Mouse (Mus musculus): ENCODE results near the gene Fyco1.
"Not testable (repeated sequence)": the region's sequence is repeated elsewhere in the genome, so short reads cannot be mapped to it uniquely, and the experiment has no call there.

The Fyco1 gene

DNA sequence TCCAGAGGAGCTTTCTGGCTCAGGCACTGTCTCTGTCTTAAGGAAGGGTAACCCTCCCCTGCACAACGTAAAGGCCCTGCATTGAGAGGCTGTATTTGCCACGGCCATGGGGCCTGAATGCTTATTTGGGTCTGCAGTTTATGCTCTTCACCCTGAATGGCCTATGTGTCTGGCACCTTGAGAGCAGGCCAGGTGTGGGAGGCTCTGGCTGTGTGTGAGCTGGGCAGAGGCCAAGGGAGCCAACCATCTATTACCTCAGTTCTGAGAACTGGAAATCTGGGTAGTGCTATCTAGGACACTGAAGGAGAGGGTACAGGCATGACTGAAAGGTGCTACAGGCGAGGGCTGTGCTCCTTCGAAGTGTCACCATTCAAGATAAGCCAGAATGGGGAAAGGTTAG, 36.9 kb downstream of the Fyco1 start:
- no peak for DNase-seq (ENCODE audit: low spot score in 2 of 2)

- no peak for DNase-seq (ENCODE audit: low spot score in 2 of 2)
Measured at GRCm38 (mm10) chr9:123814326-123814725, 37.4 kb downstream of the Fyco1 start.

GRCm38 (mm10) chr9:123811831-123812230, 39.9 kb downstream of the Fyco1 start:
- no peak for DNase-seq (ENCODE audit: low spot score in 2 of 2)

DNA sequence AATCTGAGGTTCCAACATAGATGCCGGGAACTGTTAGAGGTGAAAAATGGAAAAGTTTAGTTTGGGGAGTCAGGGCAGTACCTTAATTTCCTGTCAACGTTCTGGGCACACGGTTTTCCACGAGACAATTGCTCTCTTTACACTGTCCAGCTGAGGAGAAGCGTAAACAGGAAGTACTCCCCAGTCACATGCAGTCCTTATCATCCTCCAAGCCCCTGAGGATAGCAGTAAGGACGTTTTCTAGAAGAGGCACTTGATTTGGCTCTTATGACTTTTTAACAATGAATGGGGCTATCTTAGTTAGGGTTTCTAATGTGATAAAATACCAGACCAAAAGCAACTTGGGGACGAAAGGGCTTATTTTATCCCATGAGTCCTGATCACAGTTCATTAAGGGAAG, 43.1 kb downstream of the Fyco1 start:
- no peak for DNase-seq (ENCODE audit: low spot score in 2 of 2)

GRCm38 (mm10) chr9:123806267-123806666, 45.4 kb downstream of the Fyco1 start, which contains the start of gene Cxcr6:
Cxcr6 (plus strand) TSS chr9:123806475.
- no peak for DNase-seq (ENCODE audit: low spot score in 2 of 2)

DNA sequence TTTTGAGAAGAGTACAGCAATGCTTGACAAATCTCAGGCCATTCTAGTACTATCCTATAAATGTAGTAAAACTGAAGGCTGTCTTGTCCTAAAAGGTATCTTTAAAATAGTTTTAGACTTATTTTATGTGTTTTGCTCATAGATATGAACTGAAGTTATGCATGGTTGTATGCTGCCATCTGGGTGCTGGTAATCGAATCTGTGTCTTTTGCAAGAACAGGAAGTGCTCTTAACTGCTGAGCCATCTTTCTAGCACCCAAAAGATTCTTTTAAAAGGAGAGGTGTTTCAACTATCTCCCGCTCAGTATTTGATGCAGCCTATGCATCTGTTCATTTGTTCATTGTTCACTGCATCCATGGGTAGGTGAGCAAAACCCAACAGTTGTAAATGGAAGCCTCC, 46.5 kb downstream of the Fyco1 start:
- no peak for DNase-seq (ENCODE audit: low spot score in 2 of 2)

GRCm38 (mm10) chr9:123802896-123803295, 48.8 kb downstream of the Fyco1 start:
- DNase-seq (ENCODE audit: low spot score in 2 of 2), result no peak

DNA sequence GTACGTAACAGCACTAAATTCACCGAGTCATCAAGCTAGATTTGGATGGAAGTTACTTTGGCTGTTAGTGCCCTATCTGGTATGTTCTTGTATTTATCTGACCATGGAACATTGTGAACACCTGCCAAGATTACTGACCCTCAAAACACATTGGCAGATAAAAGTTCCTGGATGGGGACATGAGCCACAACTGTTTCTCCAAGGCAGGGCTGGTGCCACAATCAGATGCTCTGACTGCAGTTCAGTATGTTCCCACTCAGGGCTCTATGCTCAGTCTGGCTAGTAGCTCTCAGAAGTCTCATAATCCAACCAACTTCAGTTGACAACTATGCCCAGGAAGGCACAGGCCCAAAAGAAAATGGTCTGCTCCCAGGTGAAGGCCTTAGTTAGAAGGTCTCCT, 49.3 kb downstream of the Fyco1 start:
- no peak for DNase-seq (ENCODE audit: low spot score in 2 of 2)

DNA sequence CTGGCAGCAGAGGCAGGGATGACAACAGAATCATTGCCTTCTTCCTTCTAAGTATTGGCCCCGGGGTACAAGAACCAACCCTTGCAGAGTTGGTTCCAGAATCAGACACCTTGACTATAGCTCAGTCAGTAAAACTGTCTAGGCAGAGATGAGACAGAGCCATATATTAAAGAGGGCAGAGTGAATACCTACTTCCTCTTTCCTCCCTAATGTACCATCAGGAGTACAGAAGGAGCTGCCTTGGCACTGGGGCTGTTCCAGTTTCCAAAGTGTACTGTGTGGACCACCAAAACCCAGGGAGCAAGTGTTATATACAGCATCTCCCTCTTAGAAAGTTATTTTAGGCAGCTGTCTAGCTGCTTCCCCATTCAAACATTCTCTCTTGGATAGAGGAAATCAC, 50.2 kb downstream of the Fyco1 start:
- DNase-seq (ENCODE audit: low spot score in 2 of 2), result no peak

DNA sequence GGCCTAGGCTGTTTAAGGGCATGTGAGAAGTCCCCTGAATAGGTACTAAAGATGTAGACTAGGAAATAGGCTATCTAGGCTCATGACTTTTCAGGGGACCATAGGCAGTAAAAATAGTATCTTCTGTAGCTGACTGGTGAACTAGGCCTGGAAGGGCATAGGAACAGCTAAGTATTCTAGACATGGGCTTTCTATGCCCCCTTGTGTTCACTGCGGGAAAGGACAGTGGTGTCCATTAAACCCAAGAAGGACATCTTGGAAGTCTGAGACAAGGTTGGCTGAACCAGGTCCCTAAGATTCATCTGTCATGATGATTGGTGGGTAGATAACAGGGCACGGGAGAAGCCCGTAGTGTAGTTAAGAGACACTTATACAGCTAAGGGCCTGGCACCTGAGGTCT, 55.5 kb downstream of the Fyco1 start:
- DNase-seq (ENCODE audit: low spot score in 2 of 2), result peak; percentile 10 to 25

DNA sequence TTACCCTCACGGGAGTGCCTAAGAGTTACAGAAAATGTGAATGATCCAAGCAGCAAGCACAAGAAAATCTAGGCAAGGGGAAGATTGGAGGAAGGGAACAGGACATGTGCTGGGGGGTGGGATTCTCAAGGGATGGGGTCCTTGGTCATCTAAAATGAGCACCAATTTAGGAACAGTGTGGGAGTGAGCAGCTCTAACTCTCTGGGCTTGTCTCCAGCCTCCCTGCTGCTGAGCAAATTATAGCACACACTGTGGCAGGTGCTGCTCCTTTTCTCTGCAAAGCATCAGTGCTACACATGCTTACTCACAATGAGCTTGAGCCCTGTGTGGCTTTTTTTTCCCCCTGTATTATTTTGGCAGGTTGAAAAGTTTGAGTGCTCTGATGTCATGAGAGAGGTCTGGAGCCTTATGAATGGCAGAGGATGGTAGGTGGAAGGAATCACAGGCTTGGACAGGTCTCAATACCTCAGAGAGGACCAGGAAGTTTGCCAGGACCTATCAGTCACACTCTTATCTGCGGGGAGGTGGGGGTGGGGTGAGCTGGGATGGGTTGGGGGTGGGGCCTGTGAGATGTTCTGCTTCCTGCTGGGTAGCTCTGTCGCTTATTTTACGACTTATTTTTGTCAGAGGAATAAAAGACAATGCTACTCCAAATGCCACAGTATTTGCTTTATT, 62.7 kb downstream of the Fyco1 start:
- peak; percentile 18 to 22 for DNase-seq (ENCODE audit: low spot score in 2 of 2)

GRCm38 (mm10) chr9:123773299-123773698, 78.4 kb downstream of the Fyco1 start:
- DNase-seq (ENCODE audit: low spot score in 2 of 2), result not testable (repeated sequence)

- no peak for DNase-seq (ENCODE audit: low spot score in 2 of 2)
Measured at GRCm38 (mm10) chr9:123769532-123769931, 82.2 kb downstream of the Fyco1 start.

- no peak for DNase-seq (ENCODE audit: low spot score in 2 of 2)
Measured at GRCm38 (mm10) chr9:123768443-123768842, 83.3 kb downstream of the Fyco1 start.

DNA sequence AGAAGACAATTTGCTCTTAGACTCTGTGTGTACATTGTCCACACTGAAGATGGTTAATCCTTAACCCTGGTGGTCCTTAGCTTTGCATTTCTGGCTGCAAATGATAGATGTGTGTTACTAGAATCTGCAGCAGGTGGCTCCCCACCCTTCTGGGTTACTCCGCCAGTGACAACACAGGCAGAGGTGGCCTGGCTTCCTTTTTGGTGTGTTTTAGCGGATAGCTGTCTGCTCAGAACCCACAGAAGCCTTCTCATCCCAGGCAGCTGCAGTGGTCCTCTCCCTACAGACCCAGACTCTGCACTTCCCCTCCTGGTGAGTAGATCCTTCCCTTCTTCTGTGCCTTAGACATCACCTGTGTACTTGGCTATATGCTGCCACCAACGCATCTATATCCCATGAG, 84.7 kb downstream of the Fyco1 start:
- no peak for DNase-seq (ENCODE audit: low spot score in 2 of 2)

DNA sequence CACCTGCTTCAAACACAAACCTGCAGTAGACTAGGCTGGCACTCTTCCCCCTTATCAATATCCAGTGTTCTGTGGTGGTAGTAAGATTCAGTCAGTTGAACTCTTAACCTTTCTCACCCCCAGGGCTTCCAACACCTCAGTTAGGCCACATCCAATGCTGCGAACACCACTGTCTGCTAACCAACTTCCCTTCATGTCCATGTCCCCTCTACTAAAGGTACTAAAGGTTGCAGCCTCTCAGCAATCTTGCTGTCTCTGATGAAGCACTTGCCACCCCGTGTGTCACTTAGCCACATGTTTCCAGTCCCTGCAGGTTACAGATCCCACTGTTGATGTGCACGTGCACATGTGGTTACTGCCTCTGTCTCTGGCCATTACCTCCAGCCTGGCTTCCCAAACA, 87.9 kb downstream of the Fyco1 start:
- no peak for DNase-seq (ENCODE audit: low spot score in 2 of 2)

GRCm38 (mm10) chr9:123762886-123763285, 88.8 kb downstream of the Fyco1 start:
- DNase-seq (ENCODE audit: low spot score in 2 of 2), result no peak

- DNase-seq (ENCODE audit: low spot score in 2 of 2), result no peak
Measured at GRCm38 (mm10) chr9:123760806-123761205, 90.9 kb downstream of the Fyco1 start.

DNA sequence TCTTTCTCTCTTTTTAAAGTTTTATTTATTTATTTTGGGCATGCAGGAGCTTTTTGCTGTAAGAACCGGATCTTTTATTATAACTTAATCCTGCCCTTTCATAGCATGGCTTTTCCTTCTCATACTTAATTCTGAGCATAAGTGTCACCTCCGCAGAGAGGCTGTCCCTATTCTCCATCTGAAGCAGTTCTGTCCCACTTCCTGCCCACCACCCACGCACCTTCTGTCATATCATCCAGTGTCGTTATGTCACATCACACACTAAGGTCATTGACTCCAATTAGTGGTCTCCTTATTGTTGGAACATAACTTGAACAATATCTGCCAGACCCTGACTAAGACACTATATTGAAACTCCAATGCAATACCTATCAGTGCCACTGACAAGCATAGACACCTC, 93.1 kb downstream of the Fyco1 start:
- no peak for DNase-seq (ENCODE audit: low spot score in 2 of 2)

DNA sequence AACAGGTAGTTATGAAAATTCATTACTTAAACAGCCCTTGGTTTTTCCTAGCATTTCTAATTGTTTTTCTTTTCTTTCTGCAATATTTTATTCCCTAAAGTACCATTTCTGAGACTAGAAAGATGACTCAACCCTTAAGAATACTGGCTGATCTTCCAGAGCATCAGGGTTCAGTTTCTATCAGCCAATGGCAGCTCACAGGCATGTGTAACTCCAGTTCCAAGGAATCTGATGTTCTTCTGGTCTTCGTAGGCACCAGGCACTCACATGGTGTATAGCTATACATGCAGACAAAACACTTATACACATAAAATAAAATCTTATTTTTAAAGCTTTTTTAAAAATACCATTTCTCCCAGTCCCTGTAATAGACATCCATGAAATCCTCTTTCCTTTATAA, 93.5 kb downstream of the Fyco1 start:
- no peak for DNase-seq (ENCODE audit: low spot score in 2 of 2)

- DNase-seq (ENCODE audit: low spot score in 2 of 2), result no peak
Measured at GRCm38 (mm10) chr9:123757326-123757725, 94.4 kb downstream of the Fyco1 start.

DNA sequence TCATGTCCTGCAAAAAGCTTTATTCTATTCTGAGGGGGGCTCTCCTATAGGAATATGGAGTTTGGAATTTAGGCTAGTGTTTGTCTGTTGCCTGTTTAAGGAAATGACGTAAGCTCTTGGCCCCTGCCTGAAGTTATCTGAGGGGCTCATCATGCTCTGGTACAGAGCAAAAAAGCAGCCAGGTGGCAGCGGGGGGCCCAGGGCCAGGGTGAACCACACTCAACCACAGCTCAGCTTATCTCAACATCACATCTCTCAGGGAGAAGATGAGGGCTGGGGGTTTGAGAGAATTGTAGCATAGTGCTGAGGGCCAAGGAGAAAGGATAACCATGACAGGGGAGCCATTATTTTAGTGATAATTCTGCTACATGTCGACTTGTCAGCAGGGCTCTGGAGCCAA, 94.9 kb downstream of the Fyco1 start:
- no peak for DNase-seq (ENCODE audit: low spot score in 2 of 2)

- DNase-seq (ENCODE audit: low spot score in 2 of 2), result no peak
Measured at GRCm38 (mm10) chr9:123754333-123754732, 97.4 kb downstream of the Fyco1 start.

DNA sequence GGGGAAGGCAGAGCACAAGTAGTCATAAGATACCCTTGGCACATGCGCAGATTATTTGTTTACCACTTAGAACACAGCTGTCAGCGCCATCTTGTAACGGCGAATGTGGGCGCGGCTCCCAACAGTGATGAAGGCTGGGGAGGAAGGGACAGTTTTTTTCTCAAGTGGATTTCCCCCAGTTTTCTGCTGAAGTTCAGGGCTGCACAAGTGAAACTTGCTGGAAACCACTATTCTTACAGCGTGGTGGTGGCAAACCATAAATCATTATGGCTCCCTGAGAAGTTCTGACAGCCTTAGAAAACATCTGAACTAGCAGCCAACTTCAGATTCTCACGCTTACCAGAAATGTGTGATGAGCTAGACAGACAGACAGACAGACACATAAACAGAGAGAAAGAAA, 102.0 kb downstream of the Fyco1 start:
- DNase-seq (ENCODE audit: low spot score in 2 of 2), result not testable (repeated sequence)

Data from right cerebral cortex, postnatal 36 days (tissue).